Mouse (Mus musculus) erythroblast, embryonic 14.5 days (primary cell): ENCODE measurements around the gene Bcl9l. TPM values are rescaled to one million over a fixed set of nuclear protein-coding genes. Genes with fewer than 3 reads are reported as not detected.
A peak's percentile ranks its signal among the peaks of the same experiment; 100 is the strongest.

Experiments used
- H3K27me3 ChIP-seq: 2 replicates; pipeline ENCODE4 v1.6.1; 2012; ENCODE audit warnings: inconsistent platforms; ENCODE audit not compliant: control insufficient read depth
- H3K36me3 ChIP-seq: 2 replicates; pipeline ENCODE4 v1.6.1; 2012; ENCODE audit warnings: mild to moderate bottlenecking, inconsistent platforms; ENCODE audit not compliant: control insufficient read depth
- H3K4me1 ChIP-seq: 2 replicates; pipeline ENCODE4 v1.6.1; 2012; ENCODE audit warnings: inconsistent platforms; ENCODE audit not compliant: control insufficient read depth
- H3K4me3 ChIP-seq: replicated peaks from 2 replicates; pipeline ENCODE3; 2012; ENCODE audit warnings: moderate library complexity, mild to moderate bottlenecking, inconsistent platforms
- H3K9me3 ChIP-seq: 2 replicates; pipeline ENCODE4 v1.6.1; 2012; ENCODE audit warnings: low read length, inconsistent platforms, mixed read lengths; ENCODE audit not compliant: control insufficient read depth
- GATA1 ChIP-seq: IDR thresholded peaks from 2 replicates; pipeline ENCODE4 v1.6.1; 2012; ENCODE audit warnings: low read length, inconsistent platforms, mixed read lengths
- TAL1 ChIP-seq: IDR thresholded peaks from 3 replicates; pipeline ENCODE4 v1.6.1; 2012; ENCODE audit warnings: low read length, inconsistent platforms, mixed read lengths
- polyA plus RNA-seq: library from polyadenylated mRNA; stranded (reverse); fragments of >175 nt; gene quantifications from 2 replicates; pipeline ENCODE4 v1.2.3, GENCODE M21; 2012

The Bcl9l gene
- polyA plus RNA-seq, 1 experiment: 0.06 TPM

GRCm38 (mm10) chr9:44479628-44480428 lies 2.8 kb upstream of the Bcl9l start:
- Histone ChIP-seq H3K36me3 (no peaks in the 10 kb centered on the region), H3K4me3 (peak overlapping the region; percentile 48), H3K9me3 (no peaks in the 10 kb centered on the region), H3K4me1 (peaks cover 28% of the 10 kb centered on the region), H3K27me3 (peaks cover 77% of the 10 kb centered on the region)
- TF ChIP-seq GATA1: no peak
- TF ChIP-seq TAL1: no peak

- Histone ChIP-seq H3K36me3 (no peaks in the 10 kb centered on the region), H3K4me1 (peaks cover 28% of the 10 kb centered on the region), H3K4me3 (peak overlapping the region; percentile 62), H3K9me3 (no peaks in the 10 kb centered on the region), H3K27me3 (peaks cover 81% of the 10 kb centered on the region)
- TF ChIP-seq GATA1 (no peak), TAL1 (no peak)
Measured at GRCm38 (mm10) chr9:44482112-44482511, 513 bp upstream of the Bcl9l start.

GRCm38 (mm10) chr9:44483041-44483509 lies 450 bp downstream of the Bcl9l start:
- Histone ChIP-seq H3K4me1 (peaks cover 24% of the 10 kb centered on the region), H3K36me3 (no peaks in the 10 kb centered on the region), H3K9me3 (no peaks in the 10 kb centered on the region), H3K4me3 (peak overlapping the region; percentile 62), H3K27me3 (peaks cover 71% of the 10 kb centered on the region)
- TF ChIP-seq GATA1: no peak
- no peak for TF ChIP-seq TAL1

- H3K36me3 ChIP-seq: no peaks in the 10 kb centered on the region
- H3K4me1 ChIP-seq: peaks cover 19% of the 10 kb centered on the region
- peaks cover 66% of the 10 kb centered on the region for H3K27me3 ChIP-seq
- H3K9me3 ChIP-seq: no peaks in the 10 kb centered on the region
- peak overlapping the region; percentile 62 for H3K4me3 ChIP-seq
- TF ChIP-seq TAL1: no peak
- no peak for TF ChIP-seq GATA1
Measured at GRCm38 (mm10) chr9:44483510-44484044, 952 bp downstream of the Bcl9l start.

GRCm38 (mm10) chr9:44484311-44485104 lies 1.9 kb downstream of the Bcl9l start:
- no peaks in the 10 kb centered on the region for H3K36me3 ChIP-seq
- H3K27me3 ChIP-seq: peaks cover 57% of the 10 kb centered on the region
- H3K4me1 ChIP-seq: peaks cover 10% of the 10 kb centered on the region
- H3K9me3 ChIP-seq: no peaks in the 10 kb centered on the region
- no peak for TF ChIP-seq GATA1
- no peak for TF ChIP-seq TAL1
- H3K4me3 ChIP-seq: peak overlapping the region; percentile 62

GRCm38 (mm10) chr9:44485105-44485515 lies 2.5 kb downstream of the Bcl9l start:
- H3K4me1 ChIP-seq: peaks cover 5% of the 10 kb centered on the region
- no peaks in the 10 kb centered on the region for H3K36me3 ChIP-seq
- H3K9me3 ChIP-seq: no peaks in the 10 kb centered on the region
- H3K27me3 ChIP-seq: peaks cover 51% of the 10 kb centered on the region
- H3K4me3 ChIP-seq: no peak overlapping the region
- TF ChIP-seq TAL1 (no peak), GATA1 (no peak)

GRCm38 (mm10) chr9:44485516-44486161 lies 3.0 kb downstream of the Bcl9l start:
- Histone ChIP-seq H3K4me3 (no peak overlapping the region), H3K4me1 (peaks cover 5% of the 10 kb centered on the region), H3K9me3 (no peaks in the 10 kb centered on the region), H3K27me3 (peaks cover 46% of the 10 kb centered on the region), H3K36me3 (no peaks in the 10 kb centered on the region)
- TF ChIP-seq GATA1 (no peak), TAL1 (no peak)

GRCm38 (mm10) chr9:44486335-44486734 lies 3.7 kb downstream of the Bcl9l start:
- H3K4me1 ChIP-seq: peaks cover 5% of the 10 kb centered on the region
- no peaks in the 10 kb centered on the region for H3K36me3 ChIP-seq
- no peak overlapping the region for H3K4me3 ChIP-seq
- no peaks in the 10 kb centered on the region for H3K9me3 ChIP-seq
- peaks cover 39% of the 10 kb centered on the region for H3K27me3 ChIP-seq
- TF ChIP-seq GATA1: no peak
- TF ChIP-seq TAL1: no peak
